Mouse (Mus musculus) megakaryocyte, adult 5-6 weeks (primary cell): ENCODE data around the gene Nagpa. TPM values are rescaled to one million over a fixed set of nuclear protein-coding genes. Genes with fewer than 3 reads are reported as not detected.
"Not testable (repeated sequence)": the region's sequence is repeated elsewhere in the genome, so short reads cannot be mapped to it uniquely, and the experiment has no call there.

Experiments used
- ATAC-seq: 2 replicates; pipeline ENCODE4 v1.8.0; 2016; ENCODE audit warnings: mild to moderate bottlenecking, inconsistent platforms; ENCODE audit not compliant: poor library complexity, severe bottlenecking
- total RNA-seq, 2 experiments: library from RNA; stranded (forward) in 1 of 2; stranded (reverse) in 1 of 2; fragments of 153-499, 151-499 nt in 1 of 2; fragments of 221-1000, 200-1000 nt in 1 of 2; gene quantifications; 2 replicates each; pipeline versions ENCODE4 v1.2.3 to v1.2.4; 2015 to 2017

Gene Nagpa
- total RNA-seq (2015) (42.5 and 43.5 TPM in 2 replicates), total RNA-seq (2017) (74.9 and 76.1 TPM in 2 replicates)

DNA sequence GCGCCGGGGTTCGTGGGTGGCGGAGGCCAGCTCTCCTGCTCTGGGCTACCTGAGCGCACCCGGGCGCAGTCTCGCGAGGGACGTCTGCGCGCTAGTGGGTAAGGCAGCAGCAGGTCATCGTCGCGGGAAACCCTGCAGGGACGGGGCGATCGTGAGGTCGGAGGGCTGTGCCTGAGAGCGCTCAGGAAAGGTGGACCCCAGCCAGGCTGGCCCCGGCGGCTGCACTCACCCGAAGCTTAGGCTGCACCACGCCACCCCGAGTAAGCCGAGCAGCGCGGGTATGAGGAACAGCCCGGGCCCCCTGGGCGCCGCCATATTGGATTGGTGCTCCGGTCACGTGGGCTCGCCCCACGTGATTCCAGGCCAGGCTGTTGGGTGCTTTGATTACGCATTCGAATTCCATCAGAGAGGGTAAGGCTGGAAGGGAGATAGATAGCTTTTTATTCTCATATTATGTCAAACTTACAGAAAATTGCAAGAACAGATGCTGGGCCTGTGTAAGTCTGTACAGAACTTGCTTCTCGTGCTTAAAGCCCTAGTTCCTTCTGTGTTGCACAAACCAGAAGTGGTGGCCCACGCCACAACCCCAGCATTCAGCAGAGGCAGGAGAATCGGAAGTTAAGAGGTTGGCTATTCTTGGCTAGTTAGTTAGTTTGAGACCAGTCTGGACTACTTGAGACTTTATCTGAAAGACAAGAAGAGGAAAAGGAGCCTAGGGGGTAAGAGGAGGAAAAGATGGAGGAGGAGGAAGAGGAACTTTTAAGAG, at the start of gene Nagpa:
Gene Nagpa, minus strand, starts transcription at position 345 of the 766 bp plus-strand sequence.
- peak; percentile 84 for ATAC-seq

DNA sequence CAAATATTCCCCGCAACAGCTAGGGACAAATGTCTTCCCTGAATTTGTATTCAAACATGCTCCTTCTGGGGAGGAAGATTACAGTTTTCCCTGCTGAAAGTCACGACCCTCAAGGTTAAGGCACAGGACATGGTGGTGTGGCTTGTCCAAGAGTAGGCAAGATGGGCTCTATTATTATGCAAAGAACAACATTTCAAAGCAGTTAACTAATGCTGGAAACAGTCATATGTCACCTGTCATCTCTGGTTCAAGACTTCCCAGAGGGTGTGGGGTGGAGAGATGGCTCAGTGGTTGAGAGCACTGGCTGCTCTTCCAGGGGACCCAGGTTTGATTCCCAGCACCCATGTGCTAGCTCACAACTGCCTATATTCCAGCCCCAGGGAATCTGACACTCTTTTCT, 48.4 kb upstream of the Nagpa start:
- no peak for ATAC-seq

GRCm38 (mm10) chr16:5250891-5251290, 47.1 kb upstream of the Nagpa start:
- no peak for ATAC-seq

GRCm38 (mm10) chr16:5244411-5244810, 40.6 kb upstream of the Nagpa start:
- ATAC-seq, result peak; percentile 94

DNA sequence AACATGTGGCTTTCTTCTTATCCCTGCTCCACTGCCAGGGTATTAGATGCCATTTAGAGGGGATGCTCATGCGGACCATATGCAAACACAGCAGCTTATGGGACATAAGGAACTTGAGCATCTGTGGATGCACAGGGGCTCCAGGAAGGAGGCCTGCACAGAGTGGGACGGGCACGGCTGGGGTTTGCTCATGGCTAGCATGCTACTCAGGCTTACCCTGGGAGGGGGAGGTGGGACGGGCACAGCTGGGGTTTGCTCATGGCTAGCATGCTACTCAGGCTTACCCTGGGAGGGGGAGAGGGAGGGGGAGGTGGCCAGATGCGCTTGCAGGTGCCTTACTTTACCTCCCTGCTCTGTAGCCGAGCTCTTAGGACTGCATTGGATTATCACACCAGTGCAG, 39.1 kb upstream of the Nagpa start:
- ATAC-seq, result no peak

GRCm38 (mm10) chr16:5242355-5242754, 38.5 kb upstream of the Nagpa start:
- ATAC-seq, result no peak

DNA sequence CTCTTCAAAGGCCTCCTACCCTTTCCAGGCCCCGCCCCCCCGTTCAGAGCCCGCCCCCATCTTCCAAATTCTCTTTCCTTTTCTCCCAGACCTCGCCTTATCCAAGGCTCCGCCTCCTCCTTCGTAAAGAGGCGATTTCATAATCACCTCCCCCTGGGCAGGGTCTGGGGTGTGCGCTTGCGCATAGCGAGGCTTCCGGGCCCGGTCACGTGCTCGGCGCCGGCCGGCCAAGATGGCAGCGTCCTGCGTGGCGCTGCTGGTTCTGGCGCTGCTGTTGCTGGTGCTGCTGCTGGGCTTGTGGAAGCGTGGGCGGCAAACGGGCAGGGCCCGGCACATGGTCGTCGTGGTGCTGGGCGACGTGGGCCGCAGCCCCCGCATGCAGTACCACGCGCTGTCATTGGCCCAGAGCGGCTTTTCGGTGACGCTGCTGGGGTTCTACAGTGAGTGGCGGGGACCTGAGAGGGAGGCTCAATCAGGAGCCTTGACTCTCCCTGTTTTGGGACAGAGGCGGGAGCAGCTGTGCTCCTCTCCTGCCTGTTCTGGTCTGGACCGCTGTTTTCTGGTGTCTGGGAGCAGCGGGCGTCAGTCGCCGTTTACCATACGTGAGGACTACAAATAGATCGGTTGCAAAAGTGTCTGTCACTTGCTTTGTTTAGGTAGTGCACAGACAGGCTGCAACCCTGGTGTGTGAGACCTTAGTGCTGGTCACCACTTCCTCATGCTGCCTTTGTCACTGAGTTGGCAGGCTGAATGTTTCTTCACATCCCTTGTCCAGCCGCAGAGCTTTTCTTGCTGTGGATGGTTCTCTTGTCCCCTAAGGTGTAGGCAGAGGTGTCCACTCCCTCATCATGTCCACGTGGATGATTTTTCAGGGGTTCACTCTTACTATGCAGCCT, 29.9 kb upstream of the Nagpa start, which contains the start of gene Alg1:
Gene Alg1, plus strand, starts transcription at position 204 of the 896 bp plus-strand sequence.
- peak; percentile 95 for ATAC-seq

DNA sequence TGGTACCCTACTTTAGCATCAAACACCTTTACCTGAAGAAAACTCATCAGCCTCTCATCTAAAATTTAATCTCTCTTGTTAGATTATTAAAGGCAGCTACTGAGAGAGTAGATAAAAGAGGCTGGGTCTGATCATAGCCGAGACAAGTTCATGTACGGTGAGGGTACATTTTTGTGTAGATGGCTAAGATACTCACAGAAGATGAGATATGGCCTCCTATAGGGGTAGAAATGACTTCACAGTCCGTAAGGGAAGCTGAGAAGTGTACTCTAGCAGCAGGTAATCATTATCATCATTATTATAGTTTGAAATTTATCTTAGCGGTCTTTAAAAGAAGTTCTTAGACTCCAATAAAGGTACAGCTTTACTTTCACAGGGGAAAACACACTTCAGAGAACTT, 29.2 kb upstream of the Nagpa start:
- no peak for ATAC-seq

DNA sequence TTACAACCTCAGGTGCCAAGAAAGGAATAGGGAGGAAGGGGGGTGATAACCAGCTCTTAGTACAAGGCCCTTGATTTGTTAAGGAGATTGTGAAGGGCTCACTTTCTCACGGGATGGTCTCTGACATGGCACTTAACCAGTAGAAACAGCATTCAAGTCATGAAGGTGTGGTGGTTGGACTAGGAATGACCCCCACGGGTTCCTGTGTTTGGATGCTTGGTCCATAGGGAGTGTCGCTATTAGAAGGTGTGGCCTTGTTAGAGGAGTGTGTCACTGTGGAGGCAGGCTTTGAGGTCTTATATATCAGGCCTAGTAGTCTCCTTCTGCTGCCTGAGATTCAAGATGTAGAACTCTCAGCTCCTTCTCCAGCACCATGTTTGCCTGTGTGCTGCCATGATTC, 24.3 kb upstream of the Nagpa start:
- not testable (repeated sequence) for ATAC-seq

DNA sequence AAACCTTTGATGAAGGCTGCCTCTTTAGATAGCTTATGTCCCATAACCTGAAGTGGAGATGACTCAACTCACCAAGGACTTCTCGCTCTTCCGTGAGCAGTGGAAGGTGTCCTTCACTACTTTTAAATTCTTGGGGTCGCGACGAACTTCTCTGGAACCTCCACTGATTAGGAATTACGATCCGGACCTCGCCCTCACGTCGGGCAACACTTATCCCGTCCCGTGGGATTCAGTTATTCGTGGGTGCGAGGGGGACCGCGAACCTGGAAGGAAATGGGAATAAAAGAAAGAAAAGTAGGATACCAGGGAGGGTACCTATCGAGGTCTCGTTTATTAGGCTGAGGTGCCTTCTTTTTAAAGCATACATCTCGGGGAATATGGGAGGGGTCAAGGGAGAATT, 23.7 kb upstream of the Nagpa start:
- not testable (repeated sequence) for ATAC-seq

- not testable (repeated sequence) for ATAC-seq
Observed at GRCm38 (mm10) chr16:5226534-5226933, 22.7 kb upstream of the Nagpa start.

DNA sequence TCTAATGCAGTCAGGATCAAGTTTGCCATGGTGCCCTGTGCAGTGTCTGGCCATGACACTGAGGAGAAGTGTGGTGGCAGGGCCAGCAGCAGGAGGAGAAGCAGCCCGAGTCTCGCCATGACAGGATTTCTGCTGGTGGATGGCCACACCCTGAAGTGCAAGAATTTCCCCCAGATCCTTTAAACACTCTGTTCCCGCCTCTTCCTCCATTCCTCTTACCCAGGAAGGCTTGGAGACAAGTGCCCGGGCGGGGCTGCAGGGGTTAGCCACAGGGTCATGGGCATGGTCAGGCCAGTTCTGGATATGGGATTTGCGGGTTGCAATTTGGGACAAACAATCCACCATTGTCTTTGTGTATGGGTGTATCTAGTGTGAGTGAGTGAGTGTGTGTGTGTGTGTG, 18.3 kb upstream of the Nagpa start, which contains the start of gene AU021092:
Gene AU021092, minus strand, starts transcription at position 160 of the 400 bp plus-strand sequence.
- ATAC-seq, result no peak

GRCm38 (mm10) chr16:5221403-5221802, 17.6 kb upstream of the Nagpa start:
- no peak for ATAC-seq

- no peak for ATAC-seq
Observed at GRCm38 (mm10) chr16:5217341-5218133, 13.7 kb upstream of the Nagpa start.

DNA sequence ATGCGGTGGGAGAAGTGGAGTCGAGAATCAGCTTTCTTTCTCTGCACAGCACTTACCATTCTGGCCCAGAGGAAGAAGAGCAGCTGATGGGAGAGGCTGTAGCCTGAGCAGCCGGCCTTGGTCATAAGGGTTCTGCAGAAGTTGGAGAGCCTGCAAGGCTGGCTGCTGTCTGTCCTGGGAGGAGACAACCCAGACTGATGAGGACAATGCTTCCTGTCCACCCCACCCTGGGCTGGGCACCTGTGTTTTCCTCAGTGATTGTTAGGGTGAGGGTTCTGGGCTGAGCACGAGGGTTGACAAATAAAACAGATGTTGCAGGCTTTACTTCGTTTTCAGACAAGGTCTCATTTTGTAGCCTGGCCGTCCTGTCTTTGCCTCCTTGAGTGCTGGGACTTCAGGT, 12.9 kb upstream of the Nagpa start:
- no peak for ATAC-seq

- no peak for ATAC-seq
Observed at GRCm38 (mm10) chr16:5214126-5214525, 10.3 kb upstream of the Nagpa start.

DNA sequence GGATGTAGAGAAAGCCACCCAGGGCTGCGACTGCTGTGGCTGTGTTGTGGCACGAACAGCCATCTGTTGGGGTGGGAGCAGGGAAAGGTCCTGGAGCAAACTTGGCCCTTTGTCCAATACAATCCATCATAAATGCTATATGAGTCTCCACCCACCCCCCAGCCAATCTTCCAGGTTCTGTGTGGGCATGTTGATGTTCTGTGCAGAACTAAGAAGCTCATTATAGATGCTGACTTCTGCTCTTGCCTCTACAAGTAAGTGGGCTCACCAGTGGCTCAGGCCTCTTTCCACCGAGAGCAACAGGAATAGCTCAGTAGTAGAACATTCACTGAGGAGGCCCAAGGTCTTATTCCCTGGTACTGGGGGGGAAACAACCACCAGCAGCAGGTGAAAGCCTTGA, 8.3 kb upstream of the Nagpa start:
- ATAC-seq, result no peak

DNA sequence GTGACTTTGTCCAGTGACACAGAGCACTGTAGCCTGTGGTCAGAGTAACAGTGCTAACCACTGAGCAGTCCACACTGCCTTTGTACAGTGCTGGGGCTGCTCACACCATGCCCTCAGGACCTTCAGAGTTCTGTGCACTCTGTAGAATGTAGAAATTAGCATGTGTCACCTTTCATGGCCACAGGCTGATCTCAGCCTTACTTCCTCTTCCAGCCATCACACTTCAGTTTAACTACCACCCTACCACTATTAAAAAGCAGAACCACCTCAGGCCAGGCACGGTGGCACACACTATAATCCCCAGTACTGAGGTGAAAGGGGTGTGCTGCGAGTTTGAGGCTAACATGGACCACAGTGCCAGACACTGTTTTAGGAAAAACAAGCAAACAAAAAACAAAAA, 6.6 kb upstream of the Nagpa start:
- peak; percentile 96 for ATAC-seq

GRCm38 (mm10) chr16:5206051-5206450, 2.2 kb upstream of the Nagpa start:
- no peak for ATAC-seq

- ATAC-seq, result no peak
Observed at GRCm38 (mm10) chr16:5205431-5205970, 1.7 kb upstream of the Nagpa start.

GRCm38 (mm10) chr16:5203200-5203599, 612 bp downstream of the Nagpa start:
- ATAC-seq, result peak; percentile 57
